Mouse (Mus musculus) c-Kit-positive CD71-negative TER-119-negative erythroid progenitor cells, embryonic 14.5 days (primary cell): Measurements from ENCODE around the gene Kmt2e.
"Not testable (repeated sequence)": the region's sequence is repeated elsewhere in the genome, so short reads cannot be mapped to it uniquely, and the experiment has no call there.

Experiments used
- DNase-seq: peaks from one replicate; pipeline ENCODE4 v3.0.0-alpha.2; 2013; ENCODE audit warnings: low read depth

Kmt2e gene

DNA sequence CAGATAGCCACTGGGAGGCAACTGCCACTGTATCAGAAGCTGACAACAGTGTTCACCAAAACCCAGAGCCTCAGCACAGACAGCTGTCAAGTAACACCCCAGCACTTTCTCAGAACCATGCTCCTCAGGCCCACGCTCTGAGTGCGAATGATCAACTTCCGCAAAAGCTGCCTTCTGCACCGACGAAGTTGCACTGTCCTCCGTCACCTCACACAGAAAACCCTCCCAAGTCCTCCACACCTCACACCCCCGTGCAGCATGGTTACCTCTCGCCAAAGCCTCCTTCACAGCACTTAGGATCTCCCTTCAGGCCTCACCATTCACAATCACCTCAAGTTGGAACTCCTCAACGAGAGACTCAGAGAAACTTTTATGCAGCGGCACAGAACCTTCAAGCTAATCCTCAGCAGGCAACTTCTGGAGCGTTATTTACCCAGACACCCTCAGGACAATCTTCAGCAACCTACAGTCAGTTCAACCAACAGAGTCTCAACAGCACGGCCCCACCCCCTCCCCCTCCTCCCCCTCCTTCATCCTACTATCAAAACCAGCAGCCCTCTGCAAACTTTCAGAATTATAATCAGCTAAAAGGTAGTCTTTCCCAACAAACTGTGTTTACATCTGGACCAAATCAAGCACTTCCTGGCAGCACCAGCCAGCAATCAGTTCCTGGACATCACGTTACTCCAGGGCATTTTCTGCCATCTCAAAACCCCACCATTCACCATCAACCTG lies 67.5 kb downstream of the Kmt2e start:
- DNase-seq, result no peak

DNA sequence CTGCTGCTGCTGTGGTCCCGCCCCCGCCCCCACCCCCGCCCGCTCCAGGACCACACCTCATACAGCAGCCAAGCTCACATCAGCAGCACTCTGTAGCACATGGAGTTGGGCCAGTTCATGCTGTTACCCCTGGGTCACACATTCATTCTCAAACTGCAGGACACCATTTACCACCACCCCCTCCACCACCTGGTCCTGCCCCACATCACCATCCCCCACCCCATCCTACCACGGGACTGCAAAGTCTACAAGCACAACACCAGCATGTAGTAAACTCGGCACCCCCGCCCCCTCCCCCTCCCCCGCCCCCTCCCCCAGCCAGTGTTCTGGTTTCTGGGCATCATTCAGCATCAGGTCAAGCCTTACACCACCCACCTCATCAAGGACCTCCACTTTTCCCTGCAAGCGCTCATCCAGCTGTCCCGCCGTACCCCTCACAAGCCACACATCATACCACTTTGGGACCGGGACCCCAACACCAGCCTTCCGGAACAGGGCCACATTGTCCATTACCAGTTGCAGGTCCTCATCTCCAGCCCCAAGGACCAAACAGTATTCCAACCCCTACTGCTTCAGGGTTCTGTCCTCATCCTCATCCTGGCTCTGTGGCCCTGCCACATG lies 68.2 kb downstream of the Kmt2e start:
- DNase-seq, result no peak

DNA sequence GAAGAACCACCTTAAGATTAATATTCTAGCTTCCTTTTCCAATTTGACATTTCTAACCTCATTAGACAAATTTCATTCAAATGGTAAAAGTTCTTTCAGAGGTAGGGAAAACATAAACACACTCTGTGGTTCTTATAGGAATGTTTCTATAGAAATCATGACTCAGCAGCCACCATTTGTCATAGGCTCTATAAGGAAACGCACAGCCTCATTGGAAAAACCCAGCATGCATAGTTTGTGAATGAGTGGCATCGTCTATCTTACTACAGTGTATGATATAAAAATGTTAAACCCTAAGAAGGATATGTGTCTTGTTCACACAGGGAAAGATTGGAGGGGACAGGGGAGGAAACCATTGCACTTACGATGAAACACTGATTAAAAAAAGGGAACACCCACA lies 71.3 kb downstream of the Kmt2e start:
- no peak for DNase-seq

DNA sequence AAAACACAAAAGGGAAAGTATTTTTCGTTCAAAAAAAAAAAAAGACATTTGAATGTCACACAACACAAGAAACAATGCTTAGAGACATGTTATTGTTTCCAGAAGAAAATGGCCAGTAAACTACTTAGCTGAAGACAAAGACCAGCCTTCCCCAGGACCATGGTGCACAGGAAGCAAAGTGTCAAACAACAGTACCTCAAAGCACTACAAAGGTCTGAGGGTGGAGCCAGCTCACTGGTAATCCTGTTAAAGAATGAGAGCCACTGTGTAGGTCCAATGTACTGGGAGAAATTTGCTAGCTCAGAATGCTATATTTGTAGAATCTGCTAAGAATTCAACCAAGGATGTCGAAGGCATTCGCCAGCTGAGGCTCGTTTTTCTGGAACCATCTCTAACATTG lies 73.0 kb downstream of the Kmt2e start:
- DNase-seq, result no peak

DNA sequence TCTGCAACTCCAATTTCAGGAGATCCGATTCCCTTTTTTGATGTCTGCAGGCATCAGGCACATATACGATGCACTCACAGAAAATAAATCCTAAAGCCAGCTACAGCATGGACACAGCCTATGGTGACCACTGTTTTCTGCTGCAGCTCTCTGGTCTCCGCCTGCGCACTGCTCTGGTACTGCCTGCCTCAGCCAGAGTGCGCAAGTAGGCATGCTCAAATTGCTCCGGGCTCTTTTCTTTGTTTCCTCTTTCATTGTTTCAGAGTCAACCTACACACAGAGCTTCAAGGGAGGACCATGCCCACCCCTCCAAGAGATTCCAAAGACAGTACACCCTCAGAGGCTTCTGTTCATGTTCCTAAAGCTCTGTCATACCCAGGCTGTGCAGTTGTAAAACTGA lies 74.4 kb downstream of the Kmt2e start:
- DNase-seq, result no peak

DNA sequence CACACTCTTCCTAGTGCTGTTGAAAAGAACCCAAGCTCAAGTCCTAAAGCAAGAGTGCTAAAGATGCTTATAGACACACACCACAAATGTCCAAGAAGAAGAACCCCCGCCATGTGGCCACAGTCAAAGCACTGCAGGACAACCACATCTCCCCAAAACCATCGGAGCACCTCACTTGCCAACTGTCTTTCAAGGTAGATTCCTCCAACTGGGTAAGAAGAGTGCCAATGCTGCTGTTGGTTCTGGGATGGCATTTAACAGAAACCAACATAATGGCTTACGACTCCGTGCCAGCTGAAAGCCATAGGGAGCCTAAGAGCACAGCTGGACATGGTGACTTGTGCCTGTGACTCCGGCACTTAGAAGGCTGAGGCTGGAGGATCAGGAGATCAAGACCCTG lies 77.2 kb downstream of the Kmt2e start:
- DNase-seq, result no peak

DNA sequence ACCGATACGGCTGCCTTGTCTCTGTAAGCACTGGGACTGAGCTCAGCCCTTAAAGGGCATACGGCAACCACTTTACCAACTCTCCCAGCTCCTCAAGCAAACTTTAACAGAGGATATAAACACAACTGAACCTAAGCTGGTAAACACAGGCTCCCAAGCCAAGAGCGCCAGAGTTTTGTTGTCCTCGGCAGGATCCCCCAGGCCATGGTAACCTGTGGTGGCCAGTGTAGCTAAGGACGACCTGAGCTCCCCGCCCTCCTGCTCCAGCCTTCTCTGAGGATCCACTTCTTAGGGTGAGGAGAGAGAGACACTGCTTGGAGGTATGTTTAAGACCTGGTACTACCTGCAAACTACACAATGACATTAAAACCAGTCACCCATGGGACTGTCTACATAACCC lies 78.3 kb downstream of the Kmt2e start:
- no peak for DNase-seq

DNA sequence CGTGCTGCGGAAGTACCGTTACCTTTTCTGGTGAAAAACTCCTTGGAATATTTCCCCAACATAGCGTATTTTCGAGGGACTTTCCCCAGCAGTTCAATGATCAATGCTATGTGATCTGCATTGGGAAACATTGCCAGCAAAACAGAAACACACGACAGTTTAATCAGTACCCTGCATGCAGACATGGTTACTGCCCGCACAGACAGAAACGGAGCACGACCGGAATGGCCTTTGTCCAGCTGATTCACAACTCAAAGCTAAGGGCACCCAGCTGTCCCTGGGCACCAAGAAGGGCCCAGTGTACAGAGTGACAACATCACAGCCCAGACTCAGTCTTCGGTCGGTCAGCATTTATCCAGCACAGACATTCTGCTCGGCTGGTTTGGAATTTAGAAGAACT lies 79.2 kb downstream of the Kmt2e start:
- DNase-seq, result no peak

DNA sequence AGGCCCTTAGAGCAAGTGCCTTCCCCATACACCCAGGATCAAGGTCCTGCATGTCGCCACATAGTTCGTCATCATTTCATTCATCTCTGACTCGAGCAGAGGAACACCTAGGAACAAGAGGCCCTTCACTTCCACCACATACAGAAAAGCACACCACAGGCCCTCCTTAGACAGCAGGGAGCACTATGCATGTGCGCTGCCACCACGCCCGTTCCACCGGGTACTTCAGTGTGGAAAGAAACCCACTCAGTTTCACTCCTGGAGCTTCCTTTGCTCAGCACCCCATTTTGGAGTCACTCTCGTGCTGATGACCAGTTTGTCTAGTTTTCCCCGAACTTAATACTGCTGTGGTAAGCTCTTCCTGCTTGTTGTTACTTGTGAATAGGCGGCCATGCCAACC lies 80.8 kb downstream of the Kmt2e start:
- no peak for DNase-seq

DNA sequence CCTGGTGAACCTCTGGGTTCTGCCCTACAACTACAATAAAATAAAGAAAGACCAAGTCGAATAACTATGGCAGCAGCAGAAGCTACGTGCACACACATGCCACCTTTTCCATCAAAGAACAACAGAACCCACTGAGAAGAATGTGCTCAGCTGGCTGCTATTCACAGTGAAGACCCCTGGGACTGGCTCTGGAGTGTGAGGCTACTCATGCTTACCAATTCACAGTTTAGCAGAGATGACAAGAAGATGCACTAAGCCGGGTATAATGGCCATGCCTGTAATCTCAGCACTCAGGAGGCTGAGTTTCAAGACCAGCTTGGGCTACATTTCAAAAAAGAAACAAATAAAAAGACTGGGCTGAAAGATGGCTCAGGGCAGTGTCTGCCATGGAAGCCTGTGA lies 82.7 kb downstream of the Kmt2e start:
- DNase-seq, result no peak

DNA sequence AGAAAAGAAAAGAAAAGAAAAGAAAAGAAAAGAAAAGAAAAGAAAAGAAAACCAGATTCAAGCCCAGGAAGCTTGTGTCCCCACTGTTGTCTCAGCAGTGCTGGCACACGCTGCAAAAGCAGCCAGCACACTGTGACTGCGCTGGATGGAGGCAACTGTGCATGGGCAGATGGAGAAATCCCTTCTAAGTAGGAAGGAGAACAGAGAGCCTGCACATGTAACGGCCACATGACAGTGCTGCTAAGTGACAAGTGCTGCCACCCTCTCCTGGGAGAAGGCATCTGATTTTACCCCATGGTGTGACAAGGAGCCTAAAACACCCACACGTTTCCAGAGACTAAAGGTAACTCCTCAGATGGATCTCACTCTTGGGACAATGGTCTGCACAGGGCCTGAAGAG lies 83.6 kb downstream of the Kmt2e start:
- no peak for DNase-seq

DNA sequence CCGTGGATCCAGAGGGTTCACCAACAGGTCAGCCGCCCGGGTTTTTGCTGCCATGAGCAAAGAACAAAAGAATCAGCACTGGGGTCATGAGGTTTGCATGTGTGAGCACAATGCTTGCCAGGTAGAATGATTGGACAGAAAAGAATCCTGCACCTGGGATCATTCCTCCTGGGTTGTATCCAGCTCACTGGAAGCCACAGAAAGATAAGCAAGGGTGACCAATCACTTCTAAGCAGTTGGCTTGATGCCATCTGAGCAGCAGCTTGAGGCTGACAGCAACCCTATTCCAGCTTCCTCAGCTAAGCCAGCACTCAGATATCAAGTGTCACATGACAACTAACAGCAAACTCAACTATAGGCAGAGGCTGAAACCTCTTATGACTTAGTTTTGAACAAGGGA lies 84.4 kb downstream of the Kmt2e start:
- DNase-seq, result no peak

DNA sequence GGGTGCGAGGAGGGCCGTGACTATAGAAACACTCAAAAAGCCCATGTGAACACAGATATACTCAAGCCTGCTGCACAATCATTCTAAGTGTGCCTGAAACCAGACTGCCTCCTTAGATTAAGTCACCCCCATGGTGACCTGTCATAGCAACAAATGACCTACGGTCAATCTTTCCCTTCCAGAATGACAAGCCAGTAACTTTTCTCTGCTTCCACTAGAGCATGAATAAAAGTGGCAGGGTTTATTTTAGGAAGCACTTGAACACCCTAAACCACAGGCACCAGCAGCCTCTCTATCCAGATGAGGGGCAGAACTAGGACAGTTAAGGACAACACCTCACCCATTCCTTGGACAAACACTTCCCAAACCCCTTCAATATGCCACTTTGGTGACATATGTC lies 85.4 kb downstream of the Kmt2e start:
- no peak for DNase-seq

DNA sequence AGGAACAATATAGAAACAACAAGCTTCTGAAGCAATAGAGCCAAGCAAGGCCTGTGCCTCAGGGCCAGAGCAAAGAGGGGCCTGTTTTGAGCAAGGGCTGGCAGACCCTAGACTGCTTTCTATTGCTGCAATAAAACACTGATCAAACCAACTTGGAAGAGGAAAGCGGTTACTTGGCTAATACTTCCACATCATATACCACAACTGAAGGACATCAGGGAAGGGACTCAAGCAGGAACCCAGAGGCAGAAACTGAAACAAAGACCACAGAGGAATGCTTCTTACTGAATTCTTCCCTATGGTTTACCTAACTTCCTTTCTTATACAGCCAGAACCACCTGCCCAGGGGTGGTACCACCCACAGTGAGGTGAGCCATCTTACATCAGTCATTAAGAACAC lies 87.4 kb downstream of the Kmt2e start:
- no peak for DNase-seq

DNA sequence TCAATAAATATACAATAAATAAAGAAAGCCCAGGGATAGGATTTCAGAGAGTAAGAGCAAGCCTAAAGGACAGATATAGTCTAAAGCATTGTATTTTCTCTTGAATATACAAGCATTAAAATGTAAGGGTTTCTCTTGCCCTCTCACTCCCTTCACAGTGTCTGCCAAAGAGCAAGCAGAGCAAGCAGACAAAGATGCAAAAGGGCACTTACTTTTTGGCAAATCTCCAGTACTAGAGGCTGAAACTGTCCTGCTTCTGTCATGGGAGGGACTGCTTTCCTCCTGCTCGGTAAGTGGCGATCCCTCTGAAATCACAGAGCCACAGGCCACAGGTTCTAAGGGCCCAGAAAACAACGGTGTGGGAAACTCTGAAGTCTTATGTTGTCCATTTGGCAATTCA lies 89.7 kb downstream of the Kmt2e start:
- DNase-seq, result no peak

DNA sequence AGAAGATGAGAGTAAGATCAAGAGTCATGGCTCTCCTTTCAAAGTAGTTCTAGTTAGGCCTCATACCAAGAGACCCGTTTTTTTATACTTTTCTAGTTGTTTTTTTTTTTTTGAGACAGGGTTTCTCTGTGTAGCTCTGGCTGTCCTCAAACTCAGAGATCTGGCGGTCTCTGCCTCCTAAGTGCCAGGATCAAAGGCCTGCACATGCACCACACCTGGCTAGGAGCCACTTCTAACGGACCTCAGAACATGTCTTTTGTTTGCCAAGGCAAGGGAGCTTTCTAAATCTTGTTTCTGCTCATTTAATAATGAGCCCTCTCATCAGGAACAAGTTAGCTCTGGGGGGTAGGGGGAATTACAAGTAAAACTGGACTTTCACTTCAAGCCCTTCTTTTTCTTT lies 90.4 kb downstream of the Kmt2e start:
- no peak for DNase-seq

DNA sequence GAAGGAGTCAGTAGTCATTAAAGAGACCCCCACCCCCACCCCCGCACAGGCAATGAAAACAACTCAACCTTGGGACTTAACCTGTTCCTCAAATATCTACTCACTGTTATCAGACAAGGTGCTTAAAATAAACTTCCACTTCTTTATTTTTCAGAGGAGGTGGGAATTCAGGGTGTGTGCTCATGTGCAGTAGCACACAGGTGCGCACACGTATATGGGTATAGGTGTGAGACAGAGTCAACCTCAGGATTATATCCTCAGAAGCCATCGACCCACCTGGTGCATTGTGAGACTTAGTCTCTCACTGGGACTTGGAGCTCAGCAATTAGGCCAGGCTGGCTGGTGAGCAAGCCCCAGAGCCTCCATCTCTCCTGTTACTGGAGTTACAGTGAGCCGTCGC lies 96.9 kb downstream of the Kmt2e start:
- DNase-seq, result no peak

DNA sequence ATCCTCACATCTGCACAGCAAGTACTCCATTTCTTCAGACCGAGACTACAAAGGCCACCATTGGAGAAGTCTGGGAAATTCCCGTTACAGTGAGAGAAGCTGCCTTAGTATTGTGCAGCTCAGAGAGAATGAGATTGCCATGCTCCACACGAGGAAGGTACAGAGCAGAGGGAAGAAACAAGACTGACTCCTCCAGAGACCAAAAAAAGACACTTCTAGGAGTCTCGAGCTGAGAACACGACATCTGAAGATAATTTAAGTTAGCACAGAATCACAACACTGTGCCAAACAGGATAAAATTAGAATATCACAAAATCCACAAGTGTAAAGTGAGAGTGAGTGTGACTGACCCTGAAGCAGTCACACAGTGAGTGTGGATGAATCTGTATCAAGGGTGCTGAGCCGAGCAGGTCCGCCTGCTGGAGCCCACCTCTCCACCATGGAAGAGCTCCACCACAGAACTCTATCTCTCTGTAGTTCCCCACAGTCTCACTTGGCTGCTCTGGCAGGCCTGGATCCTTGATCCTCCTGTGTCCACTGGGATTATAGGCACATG lies 97.4 kb downstream of the Kmt2e start:
- DNase-seq, result no peak

DNA sequence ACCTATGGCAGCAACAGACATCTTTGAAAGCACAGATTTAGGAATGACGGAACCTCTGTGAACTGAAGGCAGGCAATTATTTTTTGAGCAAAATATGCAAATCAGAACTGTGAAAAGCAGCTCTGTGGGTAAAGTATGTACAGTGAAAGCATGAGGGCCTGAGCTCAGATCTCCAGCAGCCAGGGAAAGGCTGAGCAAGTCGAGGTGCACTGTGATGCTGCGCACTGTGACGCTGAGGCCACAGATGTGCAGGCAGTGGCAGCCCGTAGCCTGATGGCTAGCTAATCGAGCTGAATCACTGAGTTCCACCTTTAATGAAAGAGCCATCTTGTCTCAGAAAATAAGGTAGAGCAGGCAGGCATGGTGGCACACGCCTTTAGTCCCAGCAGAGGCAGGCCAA lies 101.5 kb downstream of the Kmt2e start:
- no peak for DNase-seq

DNA sequence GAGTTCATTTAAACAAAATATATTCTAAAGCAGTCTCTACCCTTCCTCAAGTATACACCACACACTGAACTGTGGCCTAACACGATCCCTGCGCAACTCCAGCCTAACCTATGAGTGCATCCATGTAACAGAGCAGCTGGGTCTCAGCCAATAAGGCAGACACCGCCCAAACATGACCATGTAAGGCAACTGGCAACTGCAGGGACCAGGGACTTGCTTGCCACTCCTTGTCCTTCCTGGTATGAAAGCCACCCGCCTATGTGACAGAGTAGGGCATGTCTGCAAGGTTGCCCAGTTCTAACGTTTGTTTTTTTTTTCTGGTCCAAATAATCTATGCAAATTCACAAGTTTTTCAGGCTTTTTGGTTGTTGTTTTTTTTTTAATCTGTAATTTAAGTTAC lies 117.4 kb downstream of the Kmt2e start:
- no peak for DNase-seq

DNA sequence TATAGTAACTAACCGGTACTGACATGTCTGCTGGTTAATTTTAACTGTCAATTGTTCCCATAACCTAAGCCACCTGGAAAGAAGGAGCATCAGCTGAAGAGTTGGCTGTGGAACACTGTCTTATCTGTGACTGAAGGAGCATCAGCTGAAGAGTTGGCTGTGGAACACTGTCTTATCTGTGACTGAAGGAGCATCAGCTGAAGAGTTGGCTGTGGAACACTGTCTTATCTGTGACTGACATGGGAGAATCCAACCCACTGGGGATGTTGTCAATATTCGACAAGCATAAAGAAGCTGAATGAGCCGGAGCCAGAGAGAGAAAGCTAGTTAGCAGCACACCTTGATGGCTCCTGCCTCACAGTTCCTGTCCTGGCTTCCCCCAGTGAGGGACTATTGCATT lies 119.1 kb downstream of the Kmt2e start:
- not testable (repeated sequence) for DNase-seq
